Mouse (Mus musculus): ENCODE data around the gene Plcb3. TPM values are rescaled to one million over a fixed set of nuclear protein-coding genes. Genes with fewer than 3 reads are reported as not detected.

Gene Plcb3
- polyA plus RNA-seq, 1 experiment from 2014 or later = 50.6 TPM

DNA sequence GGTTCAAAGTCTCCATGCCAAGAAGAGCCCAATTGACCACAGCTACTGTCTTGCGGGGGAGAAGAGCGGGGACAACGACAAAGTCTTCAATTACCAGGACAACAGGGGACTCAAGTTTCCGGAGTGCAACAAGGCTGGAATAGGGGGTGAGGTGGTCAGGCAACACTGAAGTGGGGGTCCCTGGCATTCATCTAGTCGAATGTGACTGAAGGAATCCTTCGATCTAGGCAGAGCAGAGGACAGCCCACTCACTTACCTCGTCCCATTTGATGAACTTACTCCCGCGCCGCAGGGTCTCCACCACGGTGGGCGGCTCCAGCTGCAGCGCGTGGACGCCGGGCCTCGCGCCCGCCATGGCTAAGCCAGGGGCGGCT, 7.0 kb downstream of the Plcb3 start:
- no peak; the same call in 1 of the 2 replicates for ATAC-seq (ENCODE audit: insufficient number of reproducible peaks, insufficient read depth, low FRiP score, low read depth)
- Histone ChIP-seq H3K27ac (ENCODE audit: low read length) (peak overlapping the region; percentile 35; the same call in 1 of the 2 replicates), H3K9ac (replicated peaks; ENCODE audit: low read depth, low read length) (peak overlapping the region; percentile 83), H3K4me1 (ENCODE audit: control insufficient read depth, insufficient read depth, low read length) (peaks cover 41% of the 10 kb centered on the region), H3K4me2 (replicated peaks; ENCODE audit: low read depth, low read length) (peak overlapping the region; percentile 94), H3K4me3 (ENCODE audit: low read depth, low read length) (peak overlapping the region; percentile 68), H3K36me3 (ENCODE audit: control insufficient read depth, insufficient read depth, low read length) (peaks cover 22% of the 10 kb centered on the region), H3K27me3 (ENCODE audit: control insufficient read depth, insufficient read depth, low read length) (no peaks in the 10 kb centered on the region), H3K9me3 (ENCODE audit: control insufficient read depth, low read depth, low read length) (no peaks in the 10 kb centered on the region)
- under 1% methylated on average over 20 of the region's 20 CpGs for WGBS

- H3K4me1 ChIP-seq (ENCODE audit: control insufficient read depth, insufficient read depth, low read length) = peaks cover 37% of the 10 kb centered on the region
- no peaks in the 10 kb centered on the region for H3K27me3 ChIP-seq (ENCODE audit: control insufficient read depth, insufficient read depth, low read length)
- peak; percentile 38 for ATAC-seq (ENCODE audit: insufficient number of reproducible peaks, insufficient read depth, low FRiP score, low read depth)
Observed at GRCm38 (mm10) chr19:6968491-6969271, 7.6 kb downstream of the Plcb3 start.

GRCm38 (mm10) chr19:6956461-6956860, 19.8 kb downstream of the Plcb3 start:
- peaks cover 12% of the 10 kb centered on the region for H3K4me1 ChIP-seq (ENCODE audit: control insufficient read depth, insufficient read depth, low read length)
- no peak overlapping the region for H3K27ac ChIP-seq (ENCODE audit: low read length)
- peaks cover 69% of the 10 kb centered on the region for H3K36me3 ChIP-seq (ENCODE audit: control insufficient read depth, insufficient read depth, low read length)
- H3K9ac ChIP-seq (replicated peaks; ENCODE audit: low read depth, low read length) = no peak overlapping the region
- no peaks in the 10 kb centered on the region for H3K27me3 ChIP-seq (ENCODE audit: control insufficient read depth, insufficient read depth, low read length)
- H3K9me3 ChIP-seq (ENCODE audit: control insufficient read depth, low read depth, low read length) = no peaks in the 10 kb centered on the region
- WGBS = 80% methylated on average over 10 of the region's 10 CpGs
- H3K4me2 ChIP-seq (replicated peaks; ENCODE audit: low read depth, low read length) = no peak overlapping the region
- no peak overlapping the region for H3K4me3 ChIP-seq (ENCODE audit: low read depth, low read length)
- ATAC-seq (ENCODE audit: insufficient number of reproducible peaks, insufficient read depth, low FRiP score, low read depth) = no peak

More at GRCm38 (mm10) chr19:6968491-6969271, 7.6 kb downstream of the Plcb3 start:
- Histone ChIP-seq H3K4me2 (replicated peaks; ENCODE audit: low read depth, low read length) (peak overlapping the region; percentile 94), H3K27ac (ENCODE audit: low read length) (peak overlapping the region; percentile 35; the same call in 1 of the 2 replicates), H3K4me3 (ENCODE audit: low read depth, low read length) (peak overlapping the region; percentile 68), H3K36me3 (ENCODE audit: control insufficient read depth, insufficient read depth, low read length) (peaks cover 26% of the 10 kb centered on the region), H3K9ac (replicated peaks; ENCODE audit: low read depth, low read length) (peak overlapping the region; percentile 83), H3K9me3 (ENCODE audit: control insufficient read depth, low read depth, low read length) (no peaks in the 10 kb centered on the region)
- 6% methylated on average over 15 of the region's 15 CpGs for WGBS

GRCm38 (mm10) chr19:6955424-6955823, 20.8 kb downstream of the Plcb3 start:
- Histone ChIP-seq H3K27ac (ENCODE audit: low read length) (no peak overlapping the region), H3K9ac (replicated peaks; ENCODE audit: low read depth, low read length) (no peak overlapping the region), H3K9me3 (ENCODE audit: control insufficient read depth, low read depth, low read length) (no peaks in the 10 kb centered on the region), H3K27me3 (ENCODE audit: control insufficient read depth, insufficient read depth, low read length) (no peaks in the 10 kb centered on the region), H3K4me1 (ENCODE audit: control insufficient read depth, insufficient read depth, low read length) (peaks cover 12% of the 10 kb centered on the region), H3K4me2 (replicated peaks; ENCODE audit: low read depth, low read length) (no peak overlapping the region), H3K36me3 (ENCODE audit: control insufficient read depth, insufficient read depth, low read length) (peaks cover 65% of the 10 kb centered on the region), H3K4me3 (ENCODE audit: low read depth, low read length) (no peak overlapping the region)
- no peak for ATAC-seq (ENCODE audit: insufficient number of reproducible peaks, insufficient read depth, low FRiP score, low read depth)
- WGBS = 68% methylated on average over 7 of the region's 7 CpGs

DNA sequence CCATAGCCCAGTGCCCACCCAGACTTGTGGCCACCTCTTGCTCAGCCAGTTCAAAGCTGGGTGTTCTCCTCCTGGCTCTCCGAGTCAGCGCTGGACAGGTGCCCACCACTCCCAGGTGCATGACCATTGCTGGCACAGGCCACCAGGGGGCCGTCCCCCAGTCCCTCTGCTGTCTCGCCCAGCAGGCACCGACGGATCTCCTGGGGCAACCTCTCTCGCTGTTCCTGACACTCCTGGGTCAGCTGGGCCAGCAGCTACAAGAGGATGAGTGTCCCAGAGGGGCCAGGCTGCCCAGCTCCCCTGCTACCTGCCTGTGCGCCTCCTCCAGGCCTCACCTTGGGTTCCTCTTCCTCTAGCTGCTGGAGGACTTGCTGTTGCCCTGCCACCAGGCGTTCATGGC, 22.2 kb downstream of the Plcb3 start:
- H3K36me3 ChIP-seq (ENCODE audit: control insufficient read depth, insufficient read depth, low read length) = peaks cover 53% of the 10 kb centered on the region

GRCm38 (mm10) chr19:6952712-6953037, 23.6 kb downstream of the Plcb3 start:
- Histone ChIP-seq H3K4me1 (ENCODE audit: control insufficient read depth, insufficient read depth, low read length) (peaks cover 20% of the 10 kb centered on the region), H3K9me3 (ENCODE audit: control insufficient read depth, low read depth, low read length) (no peaks in the 10 kb centered on the region), H3K4me3 (ENCODE audit: low read depth, low read length) (no peak overlapping the region; the same call in 1 of the 2 replicates), H3K9ac (replicated peaks; ENCODE audit: low read depth, low read length) (no peak overlapping the region), H3K4me2 (replicated peaks; ENCODE audit: low read depth, low read length) (peak overlapping the region; percentile 93), H3K27ac (ENCODE audit: low read length) (peak overlapping the region; percentile 97), H3K27me3 (ENCODE audit: control insufficient read depth, insufficient read depth, low read length) (no peaks in the 10 kb centered on the region), H3K36me3 (ENCODE audit: control insufficient read depth, insufficient read depth, low read length) (peaks cover 39% of the 10 kb centered on the region)
- peak; percentile 33 for ATAC-seq (ENCODE audit: insufficient number of reproducible peaks, insufficient read depth, low FRiP score, low read depth)
- WGBS = 12% methylated on average over 3 of the region's 3 CpGs

More for the DNA sequence above, 22.2 kb downstream of the Plcb3 start:
- WGBS = 48% methylated on average over 9 of the region's 9 CpGs
- ATAC-seq (ENCODE audit: insufficient number of reproducible peaks, insufficient read depth, low FRiP score, low read depth) = no peak
- Histone ChIP-seq H3K27ac (ENCODE audit: low read length) (no peak overlapping the region), H3K9me3 (ENCODE audit: control insufficient read depth, low read depth, low read length) (no peaks in the 10 kb centered on the region), H3K4me2 (replicated peaks; ENCODE audit: low read depth, low read length) (no peak overlapping the region), H3K4me1 (ENCODE audit: control insufficient read depth, insufficient read depth, low read length) (peaks cover 20% of the 10 kb centered on the region), H3K27me3 (ENCODE audit: control insufficient read depth, insufficient read depth, low read length) (no peaks in the 10 kb centered on the region), H3K4me3 (ENCODE audit: low read depth, low read length) (no peak overlapping the region), H3K9ac (replicated peaks; ENCODE audit: low read depth, low read length) (no peak overlapping the region)

DNA sequence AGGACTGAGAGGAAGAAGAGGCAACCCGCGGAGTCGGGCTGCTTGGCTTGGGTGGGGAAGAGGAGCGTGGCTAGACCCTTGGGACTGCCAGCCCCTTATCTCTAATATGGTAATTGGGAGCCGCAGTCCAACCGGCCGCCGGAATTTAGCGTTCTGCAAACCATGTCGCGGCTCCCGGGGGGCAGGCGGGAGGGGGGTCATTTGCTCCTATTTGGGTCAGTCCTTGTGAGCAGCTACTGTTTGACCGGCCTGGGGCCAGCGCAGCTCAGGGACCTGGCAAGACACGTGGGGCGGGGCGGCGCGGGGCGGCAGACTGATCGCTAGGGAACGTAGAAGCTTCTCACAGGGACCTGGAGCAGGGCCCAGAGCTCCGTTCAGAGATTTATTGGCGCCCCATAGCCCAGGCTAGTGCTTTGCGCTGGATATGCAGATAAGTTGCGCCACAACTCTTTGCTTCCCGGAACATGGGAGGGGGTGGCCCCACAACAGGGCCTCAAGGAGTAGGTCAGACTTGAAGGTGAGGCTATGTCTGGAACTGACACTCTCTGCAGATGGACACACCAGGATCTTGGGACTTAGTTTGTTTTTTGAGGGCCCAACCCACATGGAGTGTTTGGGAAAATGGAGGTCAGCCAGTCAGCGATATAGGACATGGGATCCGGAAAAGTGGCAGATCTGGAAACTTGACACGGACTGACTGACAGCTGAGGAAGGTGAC, 24.1 kb downstream of the Plcb3 start:
- peaks cover 35% of the 10 kb centered on the region for H3K36me3 ChIP-seq (ENCODE audit: control insufficient read depth, insufficient read depth, low read length)
- ATAC-seq (ENCODE audit: insufficient number of reproducible peaks, insufficient read depth, low FRiP score, low read depth) = peak; percentile 30
- WGBS = 2% methylated on average over 31 of the region's 31 CpGs

GRCm38 (mm10) chr19:6951381-6951968, 24.8 kb downstream of the Plcb3 start:
- peaks cover 29% of the 10 kb centered on the region for H3K36me3 ChIP-seq (ENCODE audit: control insufficient read depth, insufficient read depth, low read length)
- peak overlapping the region; percentile 57 for H3K4me3 ChIP-seq (ENCODE audit: low read depth, low read length)
- WGBS = 0% methylated on average over 35 of the region's 35 CpGs
- peak; percentile 72 for ATAC-seq (ENCODE audit: insufficient number of reproducible peaks, insufficient read depth, low FRiP score, low read depth)
- peak overlapping the region; percentile 93 for H3K4me2 ChIP-seq (replicated peaks; ENCODE audit: low read depth, low read length)
- peak overlapping the region; percentile 97 for H3K27ac ChIP-seq (ENCODE audit: low read length)
- H3K27me3 ChIP-seq (ENCODE audit: control insufficient read depth, insufficient read depth, low read length) = no peaks in the 10 kb centered on the region
- peak overlapping the region; percentile 61 for H3K9ac ChIP-seq (replicated peaks; ENCODE audit: low read depth, low read length)
- H3K4me1 ChIP-seq (ENCODE audit: control insufficient read depth, insufficient read depth, low read length) = peaks cover 20% of the 10 kb centered on the region
- no peaks in the 10 kb centered on the region for H3K9me3 ChIP-seq (ENCODE audit: control insufficient read depth, low read depth, low read length)

More for the DNA sequence above, 24.1 kb downstream of the Plcb3 start:
- Histone ChIP-seq H3K27me3 (ENCODE audit: control insufficient read depth, insufficient read depth, low read length) (no peaks in the 10 kb centered on the region), H3K27ac (ENCODE audit: low read length) (peak overlapping the region; percentile 97), H3K4me3 (ENCODE audit: low read depth, low read length) (peak overlapping the region; percentile 57), H3K9me3 (ENCODE audit: control insufficient read depth, low read depth, low read length) (no peaks in the 10 kb centered on the region), H3K4me1 (ENCODE audit: control insufficient read depth, insufficient read depth, low read length) (peaks cover 20% of the 10 kb centered on the region), H3K9ac (replicated peaks; ENCODE audit: low read depth, low read length) (peak overlapping the region; percentile 61), H3K4me2 (replicated peaks; ENCODE audit: low read depth, low read length) (peak overlapping the region; percentile 93)

All from stomach, embryonic 14.5 days (tissue).